Mouse (Mus musculus) intestine, postnatal 0 days (tissue): ENCODE data around the gene Ncmap. TPM values are rescaled to one million over a fixed set of nuclear protein-coding genes. Genes with fewer than 3 reads are reported as not detected.
A peak's percentile ranks its signal among the peaks of the same experiment; 100 is the strongest.

Experiments used
- ATAC-seq: fragments of 200-750 bp; cut with Nextera tagmentation; 2 replicates; pipeline ENCODE4 v1.8.0; 2017; ENCODE audit warnings: mild to moderate bottlenecking, moderate TSS enrichment, moderate library complexity
- H3K27ac ChIP-seq: fragments of 300-500 bp; sonication (generic); 2 replicates; pipeline ENCODE4 v1.5.1; 2014; ENCODE audit warnings: mild to moderate bottlenecking, low read depth, low read length, moderate library complexity
- H3K27me3 ChIP-seq: fragments of 300-500 bp; sonication (generic); replicated peaks from 2 replicates; pipeline ENCODE4 v1.6.1; 2014; ENCODE audit warnings: low read length, mixed read lengths; ENCODE audit not compliant: control insufficient read depth, insufficient read depth
- H3K36me3 ChIP-seq: fragments of 300-500 bp; sonication (generic); 2 replicates; pipeline ENCODE4 v1.6.1; 2014; ENCODE audit warnings: mild to moderate bottlenecking, moderate library complexity; ENCODE audit not compliant: control insufficient read depth, insufficient read depth
- H3K4me1 ChIP-seq: fragments of 300-500 bp; sonication (generic); replicated peaks from 2 replicates; pipeline ENCODE4 v1.6.1; 2014; ENCODE audit warnings: antibody characterized with exemption, low read length, mixed read lengths; ENCODE audit not compliant: control insufficient read depth, insufficient read depth
- H3K4me2 ChIP-seq: fragments of 300-500 bp; sonication (generic); replicated peaks from 2 replicates; pipeline ENCODE4 v1.6.1; 2014; ENCODE audit warnings: low read depth, mild to moderate bottlenecking, moderate library complexity
- H3K4me3 ChIP-seq: fragments of 300-500 bp; sonication (generic); 2 replicates; pipeline ENCODE4 v1.5.1; 2014; ENCODE audit warnings: low read depth, low read length
- H3K9ac ChIP-seq: fragments of 300-500 bp; sonication (generic); 2 replicates; pipeline ENCODE4 v1.6.1; 2014; ENCODE audit warnings: mild to moderate bottlenecking, low read depth, low read length
- H3K9me3 ChIP-seq: fragments of 300-500 bp; sonication (generic); 2 replicates; pipeline ENCODE4 v1.6.1; 2016; ENCODE audit warnings: mixed run types; ENCODE audit not compliant: control insufficient read depth
- CTCF ChIP-seq: sonication (generic); IDR thresholded peaks from 2 replicates; pipeline ENCODE4 v1.5.1; 2016; ENCODE audit warnings: low read depth, mild to moderate bottlenecking, control low read depth, antibody characterized with exemption, moderate library complexity
- WGBS: fragments of 180-500 bp; shearing (Covaris S2); extraction: QIAGEN DNeasy Blood & Tissue Kit; methylation state at CpG from one replicate; pipeline ENCODE4 v1.1.7; 2014; 5-methylcytosine and 5-hydroxymethylcytosine counted together
- microRNA counts: library from miRNA; unstranded; fragments of <30 nt; microRNA quantifications from one replicate; lab custom pipeline; 2016
- microRNA-seq: library from miRNA; unstranded; fragments of <30 nt; microRNA quantifications from one replicate; pipeline ENCODE4, GENCODE M21; 2016
- polyA plus RNA-seq: library from polyadenylated mRNA; unstranded; fragments of >200 nt; fragmentation: Nextera tagmentation; extraction: Ambion mirVana; gene quantifications from 2 replicates; pipeline ENCODE4 v1.2.1, GENCODE M21; 2015

Gene Ncmap
- polyA plus RNA-seq, 1 experiment from 2014 or later: 2.5 TPM

GRCm38 (mm10) chr4:135326469-135326868 lies 71.6 kb downstream of the Ncmap start:
- H3K27ac ChIP-seq: no peak overlapping the region
- WGBS: 78% methylated on average over 3 of the region's 3 CpGs
- H3K9me3 ChIP-seq: no peaks in the 10 kb centered on the region
- TF ChIP-seq CTCF: no peak
- H3K4me2 ChIP-seq: no peak overlapping the region
- no peaks in the 10 kb centered on the region for H3K4me1 ChIP-seq
- H3K4me3 ChIP-seq: no peak overlapping the region
- ATAC-seq: no peak
- H3K9ac ChIP-seq: no peak overlapping the region
- H3K27me3 ChIP-seq: no peaks in the 10 kb centered on the region
- peaks cover 87% of the 10 kb centered on the region for H3K36me3 ChIP-seq

- Histone ChIP-seq H3K4me1 (no peaks in the 10 kb centered on the region), H3K9ac (no peak overlapping the region), H3K36me3 (peaks cover 87% of the 10 kb centered on the region), H3K27ac (no peak overlapping the region), H3K4me2 (no peak overlapping the region), H3K9me3 (no peaks in the 10 kb centered on the region), H3K4me3 (no peak overlapping the region), H3K27me3 (no peaks in the 10 kb centered on the region)
- no peak for TF ChIP-seq CTCF
- ATAC-seq: no peak
These were observed 72.0 kb downstream of the Ncmap start for GRCm38 (mm10) chr4:135326046-135326445.

- Histone ChIP-seq H3K4me1 (no peaks in the 10 kb centered on the region), H3K27ac (no peak overlapping the region), H3K9me3 (no peaks in the 10 kb centered on the region), H3K36me3 (peaks cover 84% of the 10 kb centered on the region), H3K4me2 (no peak overlapping the region), H3K27me3 (no peaks in the 10 kb centered on the region), H3K9ac (no peak overlapping the region; the same call in 1 of the 2 replicates), H3K4me3 (no peak overlapping the region)
- WGBS: 89% methylated on average over 8 of the region's 8 CpGs
- no peak for ATAC-seq
- TF ChIP-seq CTCF: no peak
These were observed 75.0 kb downstream of the Ncmap start for GRCm38 (mm10) chr4:135323021-135323420.

MicroRNAs encoded within 50 kb of the gene (microRNA counts, 519-probe panel; counts per million panel counts)
- microRNA mmu-miR-700 (lab: Ali Mortazavi, UCI): not detected

Small RNA genes lying within 50 kb of the gene (microRNA-seq; reads per million reads assigned to microRNA genes)
- 207 reads per million, percentile 57 among the genes with 10 or more reads in this experiment for gene Mir700

Other genes starting within 250 kb of the Ncmap start
- 66.9 and 67.9 TPM in 2 replicates for gene Clic4, start 125.4 kb downstream of the Ncmap start, polyA plus RNA-seq
- gene Srrm1, start 44.9 kb downstream of the Ncmap start, polyA plus RNA-seq: 113 and 126 TPM in 2 replicates
- 18.4 and 19.7 TPM in 2 replicates for gene Rcan3, start 35.6 kb upstream of the Ncmap start, polyA plus RNA-seq
- 0.09 TPM in 1 of 2 replicates, not detected in the other for gene Stpg1, start 96.6 kb upstream of the Ncmap start, polyA plus RNA-seq
- gene Nipal3, start 96.8 kb upstream of the Ncmap start, polyA plus RNA-seq: 5.7 TPM in 2 replicates
- gene Grhl3, start 175.4 kb upstream of the Ncmap start, polyA plus RNA-seq: 0.39 and 0.51 TPM in 2 replicates